Mouse (Mus musculus): Measurements from ENCODE around the gene Nsl1. TPM values are rescaled to one million over a fixed set of nuclear protein-coding genes. Genes with fewer than 3 reads are reported as not detected.

Gene Nsl1
- polyA plus RNA-seq, 1 experiment from 2014 or later, result 12.7 TPM

DNA sequence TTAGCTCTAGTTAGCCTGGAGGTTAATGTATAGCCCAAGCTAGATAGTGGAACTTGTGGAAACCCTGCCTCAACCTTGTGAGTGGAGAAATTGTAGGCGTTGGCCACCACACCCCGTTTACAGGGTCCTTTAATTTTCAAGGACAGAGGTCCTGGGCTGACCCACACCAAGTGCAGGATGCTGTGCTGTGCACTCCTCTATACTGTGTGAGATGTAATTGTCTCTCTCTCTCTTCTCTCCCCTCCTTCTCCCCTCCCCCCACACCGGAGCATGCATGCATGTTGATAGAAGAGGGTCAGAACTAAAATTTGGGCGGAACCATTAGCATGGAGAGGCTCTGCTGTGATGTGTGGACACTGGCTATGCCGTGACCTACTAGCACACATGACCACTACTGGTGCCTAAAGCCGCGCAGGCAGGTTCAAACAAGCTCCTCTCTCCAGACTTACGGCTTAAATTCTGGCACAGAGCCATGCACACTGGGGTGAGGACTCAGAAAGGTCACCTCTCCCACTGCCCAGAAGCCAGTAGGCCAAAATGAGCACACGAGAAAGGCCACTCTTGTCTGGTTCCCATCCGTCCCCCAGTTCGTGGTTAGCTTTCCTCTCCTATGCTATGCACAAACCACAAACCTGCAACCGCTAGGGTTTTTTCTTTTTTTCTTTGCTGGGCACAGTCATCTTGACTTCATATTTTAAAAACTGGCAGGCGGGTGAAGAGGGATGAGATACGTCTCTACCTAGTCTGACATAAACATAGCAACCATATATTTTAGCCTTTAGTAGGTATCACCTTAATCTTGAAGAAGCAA lies 34.3 kb downstream of the Nsl1 start:
- H3K27me3 ChIP-seq (ENCODE audit: control insufficient read depth, insufficient read depth, low read depth, low read length), result peaks cover 39% of the 10 kb centered on the region
- no peak overlapping the region for H3K9ac ChIP-seq (ENCODE audit: low read depth, low read length)
- 0 out of 2 replicates have a peak, but pooled peaks cover 2% of the 10 kb centered on the region for H3K9me3 ChIP-seq (replicated peaks; ENCODE audit: control insufficient read depth, low read length)
- no peak overlapping the region for H3K27ac ChIP-seq (ENCODE audit: low read length)
- ATAC-seq (ENCODE audit: low read depth), result no peak
- 26% methylated on average over 14 of the region's 14 CpGs for WGBS (ENCODE audit: insufficient replicate concordance)
- H3K36me3 ChIP-seq (ENCODE audit: control insufficient read depth, insufficient read depth), result no peaks in the 10 kb centered on the region
- H3K4me1 ChIP-seq (ENCODE audit: control insufficient read depth, low read depth, low read length), result no peaks in the 10 kb centered on the region; the same call in 1 of the 2 replicates
- peak overlapping the region; percentile 76; the same call in 1 of the 2 replicates for H3K4me2 ChIP-seq (ENCODE audit: low read depth, low read length)
- H3K4me3 ChIP-seq (ENCODE audit: low read depth, low read length), result peak overlapping the region; percentile 58

DNA sequence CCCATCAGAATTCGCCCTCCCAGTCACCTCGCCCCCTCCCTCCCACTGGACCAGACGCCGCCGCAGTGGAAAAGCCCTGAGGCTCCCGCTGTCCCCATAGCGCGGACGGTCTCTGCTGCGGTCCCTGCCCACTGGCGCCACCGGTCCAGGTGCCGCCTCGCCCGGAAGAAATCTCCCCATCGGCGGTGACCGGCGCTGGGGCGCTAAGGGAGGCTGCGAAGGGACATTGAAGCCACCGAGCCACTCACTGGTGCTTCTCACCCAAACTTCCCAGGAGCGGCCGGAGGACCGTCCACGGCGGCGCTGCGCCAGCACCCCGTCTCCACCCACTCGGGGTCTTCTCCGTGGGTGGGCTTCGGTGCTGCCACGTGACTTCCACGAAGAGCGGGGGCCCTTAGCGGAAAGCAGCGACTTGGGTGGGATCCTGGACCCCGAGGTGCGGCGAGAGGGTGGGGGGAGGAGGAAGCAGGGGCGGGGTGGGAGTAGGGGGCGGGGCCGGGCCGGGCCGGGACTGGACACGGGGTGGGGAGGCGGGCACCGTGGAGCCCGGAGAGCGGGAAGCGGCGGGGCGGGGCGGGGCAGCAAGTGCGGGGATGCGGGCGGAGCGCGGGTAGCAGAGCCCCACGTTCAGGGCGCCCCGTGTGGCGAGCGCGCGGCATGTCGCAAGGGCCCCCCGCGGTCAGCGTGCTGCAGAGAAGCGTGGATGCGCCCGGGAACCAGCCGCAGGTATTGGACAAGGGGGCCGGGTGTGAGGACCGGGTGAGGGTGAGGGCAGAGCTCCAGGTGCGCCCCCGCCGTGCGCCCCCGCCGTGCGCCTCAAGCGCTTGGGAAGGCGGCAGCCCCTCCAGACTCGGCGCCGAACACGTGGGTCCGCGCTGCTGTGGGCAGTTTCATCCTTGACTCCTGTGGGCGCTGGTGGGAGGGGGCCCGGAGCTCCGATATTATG lies 35.3 kb downstream of the Nsl1 start, which contains the start of gene Batf3:
Gene Batf3, plus strand, starts transcription at position 46 of the 946 bp plus-strand sequence.
- Histone ChIP-seq H3K4me2 (ENCODE audit: low read depth, low read length) (peak within 1 kb of the TSS; percentile 76), H3K9ac (ENCODE audit: low read depth, low read length) (peak within 1 kb of the TSS; percentile 31; the same call in 1 of the 2 replicates), H3K27ac (ENCODE audit: low read length) (no peak within 1 kb of the TSS), H3K27me3 (ENCODE audit: control insufficient read depth, insufficient read depth, low read depth, low read length) (peaks cover 39% of the 10 kb centered on the region), H3K4me3 (ENCODE audit: low read depth, low read length) (peak within 1 kb of the TSS; percentile 58), H3K36me3 (ENCODE audit: control insufficient read depth, insufficient read depth) (no peaks in the 10 kb centered on the region), H3K4me1 (ENCODE audit: control insufficient read depth, low read depth, low read length) (no peaks in the 10 kb centered on the region; the same call in 1 of the 2 replicates), H3K9me3 (replicated peaks; ENCODE audit: control insufficient read depth, low read length) (0 out of 2 replicates have a peak, but pooled peaks cover 2% of the 10 kb centered on the region)
- WGBS (ENCODE audit: insufficient replicate concordance), result 1% methylated on average over 72 of the region's 95 CpGs
- ATAC-seq (ENCODE audit: low read depth), result peak; percentile 63

DNA sequence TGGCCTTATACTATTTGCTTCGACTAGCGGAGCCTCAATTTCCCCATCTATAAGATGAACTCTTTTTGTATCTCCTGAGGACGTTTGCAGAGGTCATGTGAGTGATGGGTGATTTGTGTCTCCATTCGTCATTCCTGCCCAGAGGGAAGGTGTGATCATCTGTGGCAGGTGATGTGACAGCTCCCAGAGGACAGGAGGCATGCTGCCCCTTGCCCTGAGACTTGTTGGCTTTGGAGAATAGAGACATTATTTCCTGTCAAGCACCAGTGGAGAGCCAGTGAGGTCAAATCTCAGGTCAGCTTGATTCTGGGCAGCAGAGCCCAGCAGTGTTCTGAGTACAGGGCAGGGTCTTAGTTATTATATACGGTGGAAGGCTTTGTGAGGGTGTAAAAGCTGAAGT lies 36.3 kb downstream of the Nsl1 start:
- WGBS (ENCODE audit: insufficient replicate concordance), result 35% methylated on average over 5 of the region's 5 CpGs
- ATAC-seq (ENCODE audit: low read depth), result no peak
- Histone ChIP-seq H3K9ac (ENCODE audit: low read depth, low read length) (no peak overlapping the region), H3K4me3 (ENCODE audit: low read depth, low read length) (no peak overlapping the region), H3K9me3 (replicated peaks; ENCODE audit: control insufficient read depth, low read length) (0 out of 2 replicates have a peak, but pooled peaks cover 2% of the 10 kb centered on the region), H3K27ac (ENCODE audit: low read length) (no peak overlapping the region), H3K36me3 (ENCODE audit: control insufficient read depth, insufficient read depth) (no peaks in the 10 kb centered on the region), H3K27me3 (ENCODE audit: control insufficient read depth, insufficient read depth, low read depth, low read length) (peaks cover 39% of the 10 kb centered on the region), H3K4me2 (ENCODE audit: low read depth, low read length) (no peak overlapping the region), H3K4me1 (ENCODE audit: control insufficient read depth, low read depth, low read length) (no peaks in the 10 kb centered on the region; the same call in 1 of the 2 replicates)

DNA sequence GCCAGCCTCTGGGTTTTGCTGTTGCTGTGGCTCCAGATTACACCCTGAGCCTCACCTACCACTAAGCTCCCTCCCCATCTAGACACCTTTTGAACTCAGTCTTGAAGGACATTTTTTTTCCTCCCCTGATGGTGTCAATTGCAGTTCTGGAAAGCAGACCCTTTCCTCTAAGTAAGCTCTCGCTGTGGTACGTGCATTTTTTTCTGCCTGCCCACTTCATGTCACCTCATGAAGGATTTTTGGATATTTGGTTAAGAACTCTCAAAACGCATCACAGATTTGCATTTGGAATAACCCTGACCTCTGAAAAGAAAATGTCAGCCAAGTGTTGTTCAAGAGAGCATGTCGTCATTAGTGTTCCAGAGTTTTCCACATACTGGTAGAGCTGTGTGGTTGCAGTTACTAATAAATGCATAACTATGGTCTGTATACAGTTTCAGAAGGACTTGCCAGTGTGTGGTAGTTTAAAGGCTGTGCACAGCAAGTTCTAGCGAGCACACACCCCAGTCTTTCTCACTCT lies 37.0 kb downstream of the Nsl1 start:
- 52% methylated on average over 5 of the region's 5 CpGs for WGBS (ENCODE audit: insufficient replicate concordance)
- no peak for ATAC-seq (ENCODE audit: low read depth)
- no peak overlapping the region for H3K4me3 ChIP-seq (ENCODE audit: low read depth, low read length)
- H3K27ac ChIP-seq (ENCODE audit: low read length), result no peak overlapping the region
- H3K9ac ChIP-seq (ENCODE audit: low read depth, low read length), result no peak overlapping the region
- no peaks in the 10 kb centered on the region; the same call in 1 of the 2 replicates for H3K4me1 ChIP-seq (ENCODE audit: control insufficient read depth, low read depth, low read length)
- H3K27me3 ChIP-seq (ENCODE audit: control insufficient read depth, insufficient read depth, low read depth, low read length), result peaks cover 39% of the 10 kb centered on the region
- H3K4me2 ChIP-seq (ENCODE audit: low read depth, low read length), result no peak overlapping the region
- 0 out of 2 replicates have a peak, but pooled peaks cover 2% of the 10 kb centered on the region for H3K9me3 ChIP-seq (replicated peaks; ENCODE audit: control insufficient read depth, low read length)
- H3K36me3 ChIP-seq (ENCODE audit: control insufficient read depth, insufficient read depth), result no peaks in the 10 kb centered on the region

DNA sequence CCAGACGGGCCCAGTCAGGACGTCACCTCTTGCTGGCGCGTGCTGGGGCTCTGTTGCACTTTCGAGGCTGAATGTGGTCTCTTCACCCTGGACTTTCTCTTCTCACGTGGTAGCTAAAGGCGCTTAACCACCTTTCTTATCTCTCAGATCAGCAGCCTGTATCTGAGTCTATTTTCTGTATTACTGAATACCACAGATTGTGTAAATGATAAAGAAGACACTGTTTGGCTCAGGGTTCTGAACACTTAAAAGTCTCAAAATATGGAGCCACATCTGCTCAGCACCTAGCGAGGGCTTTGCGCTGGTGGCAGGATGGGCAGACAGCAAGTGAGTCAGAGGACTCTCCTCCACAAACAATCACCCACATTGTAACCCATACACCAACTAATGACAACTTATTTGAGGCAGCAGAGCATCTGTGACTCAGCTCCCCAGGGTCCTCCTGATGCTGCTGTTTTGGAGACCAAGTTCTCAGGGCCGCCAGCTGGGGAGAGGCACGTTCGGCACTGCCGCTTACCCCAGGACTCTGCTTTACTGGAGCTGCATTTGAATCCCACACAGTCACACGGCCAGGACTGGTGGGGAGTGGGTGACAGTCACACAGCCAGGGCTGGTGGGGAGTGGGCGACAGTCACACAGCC lies 40.0 kb downstream of the Nsl1 start:
- H3K27ac ChIP-seq (ENCODE audit: low read length), result no peak overlapping the region
- 0 out of 2 replicates have a peak, but pooled peaks cover 2% of the 10 kb centered on the region for H3K9me3 ChIP-seq (replicated peaks; ENCODE audit: control insufficient read depth, low read length)
- no peak overlapping the region for H3K9ac ChIP-seq (ENCODE audit: low read depth, low read length)
- no peaks in the 10 kb centered on the region; the same call in 1 of the 2 replicates for H3K4me1 ChIP-seq (ENCODE audit: control insufficient read depth, low read depth, low read length)
- H3K27me3 ChIP-seq (ENCODE audit: control insufficient read depth, insufficient read depth, low read depth, low read length), result peaks cover 23% of the 10 kb centered on the region
- 65% methylated on average over 15 of the region's 15 CpGs for WGBS (ENCODE audit: insufficient replicate concordance)
- H3K4me3 ChIP-seq (ENCODE audit: low read depth, low read length), result no peak overlapping the region
- H3K36me3 ChIP-seq (ENCODE audit: control insufficient read depth, insufficient read depth), result no peaks in the 10 kb centered on the region
- no peak overlapping the region for H3K4me2 ChIP-seq (ENCODE audit: low read depth, low read length)
- ATAC-seq (ENCODE audit: low read depth), result no peak

DNA sequence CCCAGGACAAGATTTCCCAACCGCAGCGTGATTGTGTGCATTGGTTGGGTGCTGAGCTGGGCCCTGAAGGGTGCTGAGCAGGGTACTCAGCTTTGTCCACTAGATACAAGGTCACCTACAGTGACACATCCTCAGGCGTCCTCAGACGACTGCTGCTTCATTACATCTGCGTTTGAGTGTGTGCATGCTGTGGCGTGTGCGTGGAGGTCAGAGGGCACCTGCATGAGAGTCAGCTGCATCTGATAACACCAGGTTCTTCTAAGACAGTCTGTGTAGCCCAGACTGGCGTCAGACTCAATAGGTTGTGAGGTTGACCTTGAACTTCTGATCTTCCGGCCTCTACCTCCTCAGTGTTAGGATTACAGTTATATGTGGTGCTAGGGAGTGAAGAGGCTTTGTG lies 42.4 kb downstream of the Nsl1 start:
- Histone ChIP-seq H3K27me3 (ENCODE audit: control insufficient read depth, insufficient read depth, low read depth, low read length) (peaks cover under 1% of the 10 kb centered on the region; the same call in 1 of the 2 replicates), H3K4me1 (ENCODE audit: control insufficient read depth, low read depth, low read length) (no peaks in the 10 kb centered on the region; the same call in 1 of the 2 replicates), H3K27ac (ENCODE audit: low read length) (no peak overlapping the region), H3K9me3 (replicated peaks; ENCODE audit: control insufficient read depth, low read length) (0 out of 2 replicates have a peak, but pooled peaks cover 2% of the 10 kb centered on the region), H3K9ac (ENCODE audit: low read depth, low read length) (no peak overlapping the region), H3K36me3 (ENCODE audit: control insufficient read depth, insufficient read depth) (no peaks in the 10 kb centered on the region), H3K4me3 (ENCODE audit: low read depth, low read length) (no peak overlapping the region), H3K4me2 (ENCODE audit: low read depth, low read length) (no peak overlapping the region)
- ATAC-seq (ENCODE audit: low read depth), result no peak
- WGBS (ENCODE audit: insufficient replicate concordance), result 58% methylated on average over 9 of the region's 9 CpGs

DNA sequence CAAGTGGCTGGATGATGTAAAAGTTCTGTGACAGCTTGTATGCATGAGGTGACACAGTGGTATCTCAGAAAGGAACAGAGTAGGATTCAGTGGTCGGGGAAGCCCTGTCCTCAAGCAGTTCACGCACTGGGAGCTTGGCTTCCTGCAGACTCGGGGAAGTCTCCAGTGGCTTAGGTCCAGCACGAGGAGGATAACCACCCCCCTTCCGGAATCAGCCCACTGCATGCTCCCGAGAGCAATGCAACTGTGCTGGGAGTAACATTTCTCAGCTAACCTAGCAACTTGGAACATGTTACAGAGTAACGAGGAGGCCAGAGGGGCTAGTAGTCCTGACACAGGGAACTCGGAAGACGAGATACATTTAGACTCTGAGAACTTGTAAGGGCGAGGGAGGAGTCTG lies 44.5 kb downstream of the Nsl1 start:
- H3K4me1 ChIP-seq (ENCODE audit: control insufficient read depth, low read depth, low read length), result no peaks in the 10 kb centered on the region; the same call in 1 of the 2 replicates
- no peak overlapping the region for H3K4me3 ChIP-seq (ENCODE audit: low read depth, low read length)
- H3K4me2 ChIP-seq (ENCODE audit: low read depth, low read length), result no peak overlapping the region
- no peaks in the 10 kb centered on the region for H3K27me3 ChIP-seq (ENCODE audit: control insufficient read depth, insufficient read depth, low read depth, low read length)
- H3K36me3 ChIP-seq (ENCODE audit: control insufficient read depth, insufficient read depth), result no peaks in the 10 kb centered on the region
- WGBS (ENCODE audit: insufficient replicate concordance), result 44% methylated on average over 10 of the region's 10 CpGs
- ATAC-seq (ENCODE audit: low read depth), result no peak
- no peak overlapping the region for H3K9ac ChIP-seq (ENCODE audit: low read depth, low read length)
- no peaks in the 10 kb centered on the region for H3K9me3 ChIP-seq (replicated peaks; ENCODE audit: control insufficient read depth, low read length)
- H3K27ac ChIP-seq (ENCODE audit: low read length), result no peak overlapping the region

DNA sequence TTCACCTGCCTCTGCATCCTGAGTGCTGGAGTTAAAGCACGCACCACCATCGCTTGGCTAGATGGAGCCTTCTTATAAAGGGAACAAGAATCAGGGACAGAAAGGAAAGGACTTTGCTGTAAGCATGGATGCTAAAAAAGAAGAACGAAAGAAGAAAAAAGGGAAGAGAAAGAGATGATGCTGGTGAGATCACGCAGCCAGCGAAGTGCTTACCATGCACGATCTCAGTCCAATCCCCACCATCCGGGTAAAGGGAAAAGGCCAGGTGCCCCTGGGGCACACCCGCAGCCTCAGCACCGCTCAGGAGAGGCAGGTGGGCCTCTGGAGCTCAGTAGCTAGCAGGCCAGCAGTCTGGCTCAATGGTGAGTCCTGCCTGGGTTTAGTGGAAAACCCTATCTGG lies 47.1 kb downstream of the Nsl1 start:
- Histone ChIP-seq H3K36me3 (ENCODE audit: control insufficient read depth, insufficient read depth) (no peaks in the 10 kb centered on the region), H3K9ac (ENCODE audit: low read depth, low read length) (no peak overlapping the region), H3K4me2 (ENCODE audit: low read depth, low read length) (no peak overlapping the region), H3K9me3 (replicated peaks; ENCODE audit: control insufficient read depth, low read length) (no peaks in the 10 kb centered on the region), H3K4me1 (ENCODE audit: control insufficient read depth, low read depth, low read length) (no peaks in the 10 kb centered on the region; the same call in 1 of the 2 replicates), H3K27me3 (ENCODE audit: control insufficient read depth, insufficient read depth, low read depth, low read length) (no peaks in the 10 kb centered on the region), H3K4me3 (ENCODE audit: low read depth, low read length) (no peak overlapping the region), H3K27ac (ENCODE audit: low read length) (no peak overlapping the region)
- no peak for ATAC-seq (ENCODE audit: low read depth)
- WGBS (ENCODE audit: insufficient replicate concordance), result 62% methylated on average over 9 of the region's 9 CpGs

Data from liver, embryonic 16.5 days (tissue).